Mouse (Mus musculus) lung, adult 10 weeks (tissue): ENCODE measurements around the gene Ch25h. TPM values are rescaled to one million over a fixed set of nuclear protein-coding genes. Genes with fewer than 3 reads are reported as not detected.

Source experiments
- polyA plus RNA-seq: library from polyadenylated mRNA; stranded (reverse); fragments of 350-450 nt; fragmentation: Illumina TruSeq; extraction: RNeasy Lipid Tissue Mini Kit (QIAGEN cat#74804); gene quantifications from one replicate; pipeline ENCODE4 v1.2.3, GENCODE M21; 2014; ENCODE audit warnings: low read depth, low replicate concordance; ENCODE audit not compliant: insufficient read depth

Ch25h gene
- polyA plus RNA-seq: 4.3 TPM

GRCm38 (mm10) chr19:34474991-34475971, at the start of gene Ch25h:
Gene Ch25h, minus strand, starts transcription at chr19:34475164.

Other genes starting within 250 kb of the Ch25h start
- gene Acta2, start 219.6 kb downstream of the Ch25h start, polyA plus RNA-seq: 323 TPM
- 53.5 TPM for gene Fas, start 184.5 kb downstream of the Ch25h start, polyA plus RNA-seq
- gene Lipa, start 52.3 kb upstream of the Ch25h start, polyA plus RNA-seq: 31.0 TPM
- gene Ifit2, start 75.5 kb upstream of the Ch25h start, polyA plus RNA-seq: 8.0 TPM
- gene Ifit3, start 108.4 kb upstream of the Ch25h start, polyA plus RNA-seq: 43.9 TPM
- 3.5 TPM for gene Ifit1bl1, start 126.8 kb upstream of the Ch25h start, polyA plus RNA-seq
- gene Ifit3b, start 132.8 kb upstream of the Ch25h start, polyA plus RNA-seq: 11.0 TPM
- 0.89 TPM for gene Ifit1bl2, start 165.6 kb upstream of the Ch25h start, polyA plus RNA-seq
- 9.5 TPM for gene Ifit1, start 165.7 kb upstream of the Ch25h start, polyA plus RNA-seq